Mouse (Mus musculus): Measurements from ENCODE around the gene Qars. TPM values are rescaled to one million over a fixed set of nuclear protein-coding genes. Genes with fewer than 3 reads are reported as not detected.

Gene Qars
- polyA plus RNA-seq, 1 experiment from 2014 or later, result 78.8 TPM

GRCm38 (mm10) chr9:108466219-108466618, 41.3 kb upstream of the Qars start:
- 94% methylated on average over 2 of the region's 2 CpGs for WGBS
- H3K36me3 ChIP-seq (ENCODE audit: control insufficient read depth, insufficient read depth, low read length), result peaks cover 39% of the 10 kb centered on the region
- no peaks in the 10 kb centered on the region for H3K9me3 ChIP-seq (ENCODE audit: control insufficient read depth, low read length)
- H3K27me3 ChIP-seq (ENCODE audit: control insufficient read depth, insufficient read depth, low read length), result no peaks in the 10 kb centered on the region
- no peak overlapping the region for H3K4me3 ChIP-seq (ENCODE audit: control insufficient read depth in 1 of 2, insufficient read depth in 1 of 2, low read depth in 1 of 2, low read length in 2 of 2)
- H3K9ac ChIP-seq (ENCODE audit: low read length), result no peak overlapping the region
- no peak overlapping the region for H3K27ac ChIP-seq (replicated peaks in 1 of 2; ENCODE audit: control insufficient read depth in 1 of 2, insufficient read depth in 1 of 2, low read depth in 2 of 2, low read length in 2 of 2)
- no peak for ATAC-seq (ENCODE audit: insufficient number of reproducible peaks, insufficient read depth, low FRiP score, low read depth)
- H3K4me2 ChIP-seq (ENCODE audit: low read length), result no peak overlapping the region
- H3K4me1 ChIP-seq (ENCODE audit: control insufficient read depth in 2 of 2, insufficient read depth in 2 of 2, low read length in 2 of 2), result peaks cover 10 to 15% of the 10 kb centered on the region in 2 experiments

GRCm38 (mm10) chr9:108469430-108469829, 38.1 kb upstream of the Qars start:
- no peak overlapping the region for H3K4me2 ChIP-seq (ENCODE audit: low read length)
- 71% methylated on average over 5 of the region's 5 CpGs for WGBS
- ATAC-seq (ENCODE audit: insufficient number of reproducible peaks, insufficient read depth, low FRiP score, low read depth), result no peak
- H3K4me1 ChIP-seq (ENCODE audit: control insufficient read depth in 2 of 2, insufficient read depth in 2 of 2, low read length in 2 of 2), result no peaks in the 10 kb centered on the region
- H3K9ac ChIP-seq (ENCODE audit: low read length), result no peak overlapping the region
- no peak overlapping the region for H3K27ac ChIP-seq (replicated peaks in 1 of 2; ENCODE audit: control insufficient read depth in 1 of 2, insufficient read depth in 1 of 2, low read depth in 2 of 2, low read length in 2 of 2)
- H3K9me3 ChIP-seq (ENCODE audit: control insufficient read depth, low read length), result no peaks in the 10 kb centered on the region
- H3K36me3 ChIP-seq (ENCODE audit: control insufficient read depth, insufficient read depth, low read length), result peaks cover 20% of the 10 kb centered on the region
- H3K4me3 ChIP-seq (ENCODE audit: control insufficient read depth in 1 of 2, insufficient read depth in 1 of 2, low read depth in 1 of 2, low read length in 2 of 2), result no peak overlapping the region
- H3K27me3 ChIP-seq (ENCODE audit: control insufficient read depth, insufficient read depth, low read length), result no peaks in the 10 kb centered on the region

- no peaks in the 10 kb centered on the region for H3K27me3 ChIP-seq (ENCODE audit: control insufficient read depth, insufficient read depth, low read length)
- ATAC-seq (ENCODE audit: insufficient number of reproducible peaks, insufficient read depth, low FRiP score, low read depth), result no peak
- H3K4me1 ChIP-seq (ENCODE audit: control insufficient read depth in 2 of 2, insufficient read depth in 2 of 2, low read length in 2 of 2), result no peaks in the 10 kb centered on the region
- WGBS, result 56% methylated on average over 4 of the region's 4 CpGs
- peaks cover 16% of the 10 kb centered on the region for H3K36me3 ChIP-seq (ENCODE audit: control insufficient read depth, insufficient read depth, low read length)
- no peak overlapping the region for H3K4me2 ChIP-seq (ENCODE audit: low read length)
- H3K27ac ChIP-seq (replicated peaks in 1 of 2; ENCODE audit: control insufficient read depth in 1 of 2, insufficient read depth in 1 of 2, low read depth in 2 of 2, low read length in 2 of 2), result no peak overlapping the region
- no peak overlapping the region for H3K9ac ChIP-seq (ENCODE audit: low read length)
- H3K4me3 ChIP-seq (ENCODE audit: control insufficient read depth in 1 of 2, insufficient read depth in 1 of 2, low read depth in 1 of 2, low read length in 2 of 2), result no peak overlapping the region
- no peaks in the 10 kb centered on the region for H3K9me3 ChIP-seq (ENCODE audit: control insufficient read depth, low read length)
These were observed 37.7 kb upstream of the Qars start for GRCm38 (mm10) chr9:108469845-108470244.

- no peak overlapping the region for H3K27ac ChIP-seq (replicated peaks in 1 of 2; ENCODE audit: control insufficient read depth in 1 of 2, insufficient read depth in 1 of 2, low read depth in 2 of 2, low read length in 2 of 2)
- 50% methylated on average over 1 of the region's 1 CpGs for WGBS
These were observed 33.0 kb upstream of the Qars start for GRCm38 (mm10) chr9:108474528-108474927.

GRCm38 (mm10) chr9:108478638-108479156, 28.8 kb upstream of the Qars start:
- H3K27me3 ChIP-seq (ENCODE audit: control insufficient read depth, insufficient read depth, low read length), result no peaks in the 10 kb centered on the region
- under 1% methylated on average over 20 of the region's 20 CpGs for WGBS

More at GRCm38 (mm10) chr9:108474528-108474927, 33.0 kb upstream of the Qars start:
- Histone ChIP-seq H3K4me2 (ENCODE audit: low read length) (no peak overlapping the region), H3K9me3 (ENCODE audit: control insufficient read depth, low read length) (no peaks in the 10 kb centered on the region), H3K4me1 (ENCODE audit: control insufficient read depth in 2 of 2, insufficient read depth in 2 of 2, low read length in 2 of 2) (peaks cover 6% of the 10 kb centered on the region in 2 experiments), H3K36me3 (ENCODE audit: control insufficient read depth, insufficient read depth, low read length) (no peaks in the 10 kb centered on the region), H3K27me3 (ENCODE audit: control insufficient read depth, insufficient read depth, low read length) (no peaks in the 10 kb centered on the region), H3K4me3 (ENCODE audit: control insufficient read depth in 1 of 2, insufficient read depth in 1 of 2, low read depth in 1 of 2, low read length in 2 of 2) (no peak overlapping the region), H3K9ac (ENCODE audit: low read length) (no peak overlapping the region)
- no peak for ATAC-seq (ENCODE audit: insufficient number of reproducible peaks, insufficient read depth, low FRiP score, low read depth)

GRCm38 (mm10) chr9:108479241-108479640, 28.3 kb upstream of the Qars start:
- Histone ChIP-seq H3K27me3 (ENCODE audit: control insufficient read depth, insufficient read depth, low read length) (no peaks in the 10 kb centered on the region), H3K27ac (replicated peaks in 1 of 2; ENCODE audit: control insufficient read depth in 1 of 2, insufficient read depth in 1 of 2, low read depth in 2 of 2, low read length in 2 of 2) (peak overlapping the region; percentile 33 to 90; a peak in 3 of 4 replicates), H3K9me3 (ENCODE audit: control insufficient read depth, low read length) (no peaks in the 10 kb centered on the region), H3K4me1 (ENCODE audit: control insufficient read depth in 2 of 2, insufficient read depth in 2 of 2, low read length in 2 of 2) (peaks cover 26 to 28% of the 10 kb centered on the region in 2 experiments), H3K36me3 (ENCODE audit: control insufficient read depth, insufficient read depth, low read length) (peaks cover 30% of the 10 kb centered on the region), H3K4me3 (ENCODE audit: control insufficient read depth in 1 of 2, insufficient read depth in 1 of 2, low read depth in 1 of 2, low read length in 2 of 2) (no peak overlapping the region), H3K9ac (ENCODE audit: low read length) (peak overlapping the region; percentile 79; the same call in 1 of the 2 replicates), H3K4me2 (ENCODE audit: low read length) (peak overlapping the region; percentile 96)
- 36% methylated on average over 11 of the region's 11 CpGs for WGBS
- no peak for ATAC-seq (ENCODE audit: insufficient number of reproducible peaks, insufficient read depth, low FRiP score, low read depth)

More at GRCm38 (mm10) chr9:108478638-108479156, 28.8 kb upstream of the Qars start:
- peak; percentile 65 for ATAC-seq (ENCODE audit: insufficient number of reproducible peaks, insufficient read depth, low FRiP score, low read depth)
- peaks cover 26 to 28% of the 10 kb centered on the region in 2 experiments for H3K4me1 ChIP-seq (ENCODE audit: control insufficient read depth in 2 of 2, insufficient read depth in 2 of 2, low read length in 2 of 2)
- peak overlapping the region; percentile 90 for H3K27ac ChIP-seq (replicated peaks in 1 of 2; ENCODE audit: control insufficient read depth in 1 of 2, insufficient read depth in 1 of 2, low read depth in 2 of 2, low read length in 2 of 2)
- peaks cover 25% of the 10 kb centered on the region for H3K36me3 ChIP-seq (ENCODE audit: control insufficient read depth, insufficient read depth, low read length)
- peak overlapping the region; percentile 96 for H3K4me2 ChIP-seq (ENCODE audit: low read length)
- H3K9me3 ChIP-seq (ENCODE audit: control insufficient read depth, low read length), result no peaks in the 10 kb centered on the region
- H3K9ac ChIP-seq (ENCODE audit: low read length), result peak overlapping the region; percentile 79
- peak overlapping the region; percentile 60 to 64 for H3K4me3 ChIP-seq (ENCODE audit: control insufficient read depth in 1 of 2, insufficient read depth in 1 of 2, low read depth in 1 of 2, low read length in 2 of 2)

GRCm38 (mm10) chr9:108479721-108480351, 27.7 kb upstream of the Qars start, which contains the start of gene Lamb2:
TSS of gene Lamb2 (plus strand) at chr9:108479736.
- ATAC-seq (ENCODE audit: insufficient number of reproducible peaks, insufficient read depth, low FRiP score, low read depth), result peak; percentile 51
- WGBS, result 8% methylated on average over 10 of the region's 10 CpGs
- H3K9ac ChIP-seq (ENCODE audit: low read length), result peak within 1 kb of the TSS; percentile 92
- H3K27me3 ChIP-seq (ENCODE audit: control insufficient read depth, insufficient read depth, low read length), result no peaks in the 10 kb centered on the region
- H3K27ac ChIP-seq (replicated peaks in 1 of 2; ENCODE audit: control insufficient read depth in 1 of 2, insufficient read depth in 1 of 2, low read depth in 2 of 2, low read length in 2 of 2), result peak within 1 kb of the TSS; percentile 90
- H3K4me1 ChIP-seq (ENCODE audit: control insufficient read depth in 2 of 2, insufficient read depth in 2 of 2, low read length in 2 of 2), result peaks cover 26 to 28% of the 10 kb centered on the region in 2 experiments
- peak within 1 kb of the TSS; percentile 60 to 83 for H3K4me3 ChIP-seq (ENCODE audit: control insufficient read depth in 1 of 2, insufficient read depth in 1 of 2, low read depth in 1 of 2, low read length in 2 of 2)
- H3K36me3 ChIP-seq (ENCODE audit: control insufficient read depth, insufficient read depth, low read length), result peaks cover 36% of the 10 kb centered on the region
- no peaks in the 10 kb centered on the region for H3K9me3 ChIP-seq (ENCODE audit: control insufficient read depth, low read length)
- H3K4me2 ChIP-seq (ENCODE audit: low read length), result peak within 1 kb of the TSS; percentile 96
